Mouse (Mus musculus) olfactory bulb, adult 2 months (tissue): ENCODE measurements around the gene Fndc3b.

Experiments
- CTCF ChIP-seq: fragments of 200-500 bp; IDR thresholded peaks from 2 replicates; pipeline ENCODE4 v1.5.1; 2012; ENCODE audit warnings: low read depth, mild to moderate bottlenecking, low read length, moderate library complexity; ENCODE audit not compliant: insufficient read depth
- POLR2A ChIP-seq: fragments of 200-500 bp; IDR thresholded peaks from 2 replicates; pipeline ENCODE4 v1.6.1; 2012; ENCODE audit warnings: mild to moderate bottlenecking, low read depth, low read length, moderate library complexity; ENCODE audit not compliant: insufficient read depth

GRCm38 (mm10) chr3:27610547-27610946, 100.6 kb downstream of the Fndc3b start:
- TF ChIP-seq POLR2A (no peak), CTCF (no peak)
